Mouse (Mus musculus) lung, postnatal 0 days (tissue): Measurements from ENCODE around the gene Lyrm9.
A peak's percentile ranks its signal among the peaks of the same experiment; 100 is the strongest.

Experiments used
- CTCF ChIP-seq: IDR thresholded peaks from 2 replicates; pipeline ENCODE4 v1.5.1; 2016; ENCODE audit warnings: antibody characterized with exemption, mild to moderate bottlenecking
- EP300 ChIP-seq: IDR thresholded peaks from 2 replicates; pipeline ENCODE4 v1.6.1; 2016; ENCODE audit warnings: antibody characterized with exemption, mild to moderate bottlenecking, control low read depth

DNA sequence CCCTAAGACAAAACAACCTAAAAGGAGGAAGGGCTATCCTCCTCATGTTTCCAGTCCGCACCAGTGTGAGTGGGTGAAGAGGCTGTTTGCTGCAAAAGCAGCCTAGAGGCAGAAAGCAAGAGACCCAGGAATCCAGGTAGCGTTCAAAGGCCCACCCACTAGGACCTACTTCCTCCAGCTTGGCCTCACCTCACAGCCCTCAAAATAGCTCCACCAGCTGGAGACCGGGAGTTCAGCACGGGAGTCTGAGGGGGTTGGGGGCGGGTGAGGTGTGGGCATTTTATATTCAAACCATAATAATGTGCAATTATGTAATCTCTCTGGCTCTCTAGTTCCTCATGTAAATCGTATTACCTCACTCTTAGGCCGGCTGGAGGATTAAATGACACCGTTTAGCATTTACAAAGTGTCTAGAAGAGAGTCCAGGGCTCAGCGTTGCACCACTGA is 20.7 kb upstream of the Lyrm9 start:
- TF ChIP-seq CTCF: peak; percentile 22; the same call in 1 of the 2 replicates
- no peak for TF ChIP-seq EP300
